Mouse (Mus musculus): ENCODE data around the gene P2rx6. TPM values are rescaled to one million over a fixed set of nuclear protein-coding genes. Genes with fewer than 3 reads are reported as not detected.
"Not testable (repeated sequence)": the region's sequence is repeated elsewhere in the genome, so short reads cannot be mapped to it uniquely, and the experiment has no call there.

Gene P2rx6
- polyA plus RNA-seq, 1 experiment from 2014 or later, result 0.33 TPM

- Histone ChIP-seq H3K27me3 (no peaks in the 10 kb centered on the region; the same call in 1 of the 2 replicates), H3K4me1 (replicated peaks) (no peaks in the 10 kb centered on the region), H3K9ac (replicated peaks) (no peak overlapping the region), H3K9me3 (no peaks in the 10 kb centered on the region; the same call in 1 of the 2 replicates), H3K27ac (no peak overlapping the region), H3K36me3 (no peaks in the 10 kb centered on the region), H3K4me2 (no peak overlapping the region), H3K4me3 (replicated peaks) (no peak overlapping the region)
- 79% methylated on average over 5 of the region's 5 CpGs for WGBS
- ATAC-seq (ENCODE audit: insufficient number of reproducible peaks, insufficient read depth, low FRiP score, low TSS enrichment, low read depth), result no peak
Measured at GRCm38 (mm10) chr16:17605684-17606083, 44.0 kb downstream of the P2rx6 start.

GRCm38 (mm10) chr16:17611383-17611782 lies 49.7 kb downstream of the P2rx6 start:
- no peaks in the 10 kb centered on the region for H3K36me3 ChIP-seq
- no peak overlapping the region for H3K4me2 ChIP-seq
- no peak for ATAC-seq (ENCODE audit: insufficient number of reproducible peaks, insufficient read depth, low FRiP score, low TSS enrichment, low read depth)
- H3K9ac ChIP-seq (replicated peaks), result no peak overlapping the region
- H3K27ac ChIP-seq, result no peak overlapping the region
- H3K9me3 ChIP-seq, result no peaks in the 10 kb centered on the region; the same call in 1 of the 2 replicates
- H3K4me3 ChIP-seq (replicated peaks), result no peak overlapping the region
- no peaks in the 10 kb centered on the region for H3K27me3 ChIP-seq
- no peaks in the 10 kb centered on the region for H3K4me1 ChIP-seq (replicated peaks)
- 72% methylated on average over 4 of the region's 4 CpGs for WGBS

GRCm38 (mm10) chr16:17614740-17615139 lies 53.1 kb downstream of the P2rx6 start:
- H3K4me3 ChIP-seq (replicated peaks); H3K4me1 ChIP-seq (replicated peaks); H3K27me3 ChIP-seq; H3K9me3 ChIP-seq; H3K27ac ChIP-seq; H3K9ac ChIP-seq (replicated peaks); H3K36me3 ChIP-seq; H3K4me2 ChIP-seq; ATAC-seq (ENCODE audit: insufficient number of reproducible peaks, insufficient read depth, low FRiP score, low TSS enrichment, low read depth): not testable (repeated sequence)
- WGBS, result 91% methylated on average over 6 of the region's 6 CpGs

- Histone ChIP-seq H3K27ac (no peak overlapping the region), H3K9me3 (no peaks in the 10 kb centered on the region), H3K4me3 (replicated peaks) (no peak overlapping the region), H3K9ac (replicated peaks) (no peak overlapping the region), H3K4me1 (replicated peaks) (peaks cover 16% of the 10 kb centered on the region), H3K4me2 (no peak overlapping the region), H3K36me3 (no peaks in the 10 kb centered on the region), H3K27me3 (no peaks in the 10 kb centered on the region)
- ATAC-seq (ENCODE audit: insufficient number of reproducible peaks, insufficient read depth, low FRiP score, low TSS enrichment, low read depth), result no peak
- 84% methylated on average over 5 of the region's 5 CpGs for WGBS
Measured at GRCm38 (mm10) chr16:17616212-17616611, 54.5 kb downstream of the P2rx6 start.

- Histone ChIP-seq H3K9ac (replicated peaks) (no peak overlapping the region), H3K4me1 (replicated peaks) (peaks cover 16% of the 10 kb centered on the region), H3K27ac (no peak overlapping the region), H3K27me3 (no peaks in the 10 kb centered on the region), H3K36me3 (peaks cover 16% of the 10 kb centered on the region), H3K4me2 (peak overlapping the region; percentile 15; the same call in 1 of the 2 replicates), H3K4me3 (replicated peaks) (0 out of 2 replicates have a peak overlapping the region, but pooled peaks have one; percentile 6), H3K9me3 (no peaks in the 10 kb centered on the region)
- 16% methylated on average over 13 of the region's 13 CpGs for WGBS
- ATAC-seq (ENCODE audit: insufficient number of reproducible peaks, insufficient read depth, low FRiP score, low TSS enrichment, low read depth), result peak; percentile 65
Measured at GRCm38 (mm10) chr16:17617922-17618565, 56.4 kb downstream of the P2rx6 start.

GRCm38 (mm10) chr16:17619198-17620105 lies 57.8 kb downstream of the P2rx6 start, which contains the start of gene Smpd4:
TSS of gene Smpd4 (plus strand) at chr16:17619354.
- peak within 1 kb of the TSS; percentile 96 for H3K4me3 ChIP-seq (replicated peaks)
- peak within 1 kb of the TSS; percentile 87 for H3K9ac ChIP-seq (replicated peaks)
- H3K36me3 ChIP-seq, result peaks cover 29% of the 10 kb centered on the region
- ATAC-seq (ENCODE audit: insufficient number of reproducible peaks, insufficient read depth, low FRiP score, low TSS enrichment, low read depth), result peak; percentile 72
- 2% methylated on average over 60 of the region's 60 CpGs for WGBS
- H3K27me3 ChIP-seq, result no peaks in the 10 kb centered on the region
- peak within 1 kb of the TSS; percentile 23; the same call in 1 of the 2 replicates for H3K27ac ChIP-seq
- no peaks in the 10 kb centered on the region for H3K9me3 ChIP-seq
- peaks cover 16% of the 10 kb centered on the region for H3K4me1 ChIP-seq (replicated peaks)
- H3K4me2 ChIP-seq, result peak within 1 kb of the TSS; percentile 85

- no peak for ATAC-seq (ENCODE audit: insufficient number of reproducible peaks, insufficient read depth, low FRiP score, low TSS enrichment, low read depth)
- 91% methylated on average over 1 of the region's 1 CpGs for WGBS
- no peak overlapping the region for H3K4me2 ChIP-seq
Measured at GRCm38 (mm10) chr16:17621936-17622335, 60.3 kb downstream of the P2rx6 start.

GRCm38 (mm10) chr16:17625488-17626268 lies 64.0 kb downstream of the P2rx6 start:
- peaks cover 90% of the 10 kb centered on the region for H3K36me3 ChIP-seq
- 72% methylated on average over 8 of the region's 8 CpGs for WGBS
- ATAC-seq (ENCODE audit: insufficient number of reproducible peaks, insufficient read depth, low FRiP score, low TSS enrichment, low read depth), result no peak

More at GRCm38 (mm10) chr16:17621936-17622335, 60.3 kb downstream of the P2rx6 start:
- Histone ChIP-seq H3K27me3 (no peaks in the 10 kb centered on the region), H3K9me3 (no peaks in the 10 kb centered on the region), H3K4me3 (replicated peaks) (no peak overlapping the region), H3K9ac (replicated peaks) (no peak overlapping the region), H3K4me1 (replicated peaks) (peaks cover 16% of the 10 kb centered on the region), H3K27ac (no peak overlapping the region), H3K36me3 (peaks cover 52% of the 10 kb centered on the region)

GRCm38 (mm10) chr16:17626269-17626555 lies 64.5 kb downstream of the P2rx6 start:
- Histone ChIP-seq H3K4me1 (replicated peaks) (no peaks in the 10 kb centered on the region), H3K36me3 (peaks cover 94% of the 10 kb centered on the region), H3K4me3 (replicated peaks) (no peak overlapping the region), H3K9me3 (no peaks in the 10 kb centered on the region), H3K9ac (replicated peaks) (no peak overlapping the region), H3K27me3 (no peaks in the 10 kb centered on the region), H3K27ac (no peak overlapping the region), H3K4me2 (no peak overlapping the region)
- WGBS, result 90% methylated on average over 5 of the region's 5 CpGs
- ATAC-seq (ENCODE audit: insufficient number of reproducible peaks, insufficient read depth, low FRiP score, low TSS enrichment, low read depth), result no peak

More at GRCm38 (mm10) chr16:17625488-17626268, 64.0 kb downstream of the P2rx6 start:
- peaks cover 4% of the 10 kb centered on the region for H3K4me1 ChIP-seq (replicated peaks)
- H3K27me3 ChIP-seq, result no peaks in the 10 kb centered on the region
- no peak overlapping the region for H3K27ac ChIP-seq
- H3K9ac ChIP-seq (replicated peaks), result no peak overlapping the region
- H3K4me3 ChIP-seq (replicated peaks), result no peak overlapping the region
- H3K4me2 ChIP-seq, result no peak overlapping the region
- no peaks in the 10 kb centered on the region for H3K9me3 ChIP-seq
